Mouse (Mus musculus) embryonic facial prominence, embryonic 13.5 days (tissue): Measurements from ENCODE around the gene Fgd3. TPM values are rescaled to one million over a fixed set of nuclear protein-coding genes. Genes with fewer than 3 reads are reported as not detected.

Source experiments
- ATAC-seq: fragments of 200-750 bp; cut with Nextera tagmentation; 2 replicates; pipeline ENCODE4 v1.8.0; 2017; ENCODE audit warnings: low read depth; ENCODE audit not compliant: insufficient number of reproducible peaks, insufficient read depth, low FRiP score, low TSS enrichment
- H3K27ac ChIP-seq: fragments of 300-500 bp; sonication (generic); 2 replicates; pipeline ENCODE4 v1.5.1; 2015; ENCODE audit warnings: moderate library complexity, mild to moderate bottlenecking, inconsistent platforms
- H3K27me3 ChIP-seq: fragments of 300-500 bp; sonication (generic); 2 replicates; pipeline ENCODE4 v1.6.1; 2015; ENCODE audit warnings: mild to moderate bottlenecking, inconsistent platforms
- H3K36me3 ChIP-seq: fragments of 300-500 bp; sonication (generic); 2 replicates; pipeline ENCODE4 v1.6.1; 2015; ENCODE audit warnings: mild to moderate bottlenecking, inconsistent platforms
- H3K4me1 ChIP-seq: fragments of 300-500 bp; sonication (generic); 2 replicates; pipeline ENCODE4 v1.6.1; 2015; ENCODE audit warnings: inconsistent platforms
- H3K4me2 ChIP-seq: fragments of 300-500 bp; sonication (generic); 2 replicates; pipeline ENCODE4 v1.6.1; 2015; ENCODE audit warnings: moderate library complexity, mild to moderate bottlenecking, inconsistent platforms
- H3K4me3 ChIP-seq: fragments of 300-500 bp; sonication (generic); 2 replicates; pipeline ENCODE4 v1.5.1; 2015; ENCODE audit warnings: mild to moderate bottlenecking, inconsistent platforms
- H3K9ac ChIP-seq: fragments of 300-500 bp; sonication (generic); 2 replicates; pipeline ENCODE4 v1.6.1; 2015; ENCODE audit warnings: mild to moderate bottlenecking, inconsistent platforms
- H3K9me3 ChIP-seq: fragments of 300-500 bp; sonication (generic); 2 replicates; pipeline ENCODE4 v1.6.1; 2016; ENCODE audit warnings: inconsistent platforms
- WGBS: fragments of 180-500 bp; shearing (Covaris S2); methylation state at CpG from one replicate; pipeline ENCODE4 v1.1.7; 2015; ENCODE audit warnings: mixed read lengths; 5-methylcytosine and 5-hydroxymethylcytosine counted together
- polyA plus RNA-seq: library from polyadenylated mRNA; unstranded; fragments of >200 nt; fragmentation: Nextera tagmentation; extraction: Ambion mirVana; gene quantifications from 2 replicates; pipeline ENCODE4 v1.2.1, GENCODE M21; 2015

Fgd3 gene
- polyA plus RNA-seq, 1 experiment from 2014 or later, result 1.00 TPM

DNA sequence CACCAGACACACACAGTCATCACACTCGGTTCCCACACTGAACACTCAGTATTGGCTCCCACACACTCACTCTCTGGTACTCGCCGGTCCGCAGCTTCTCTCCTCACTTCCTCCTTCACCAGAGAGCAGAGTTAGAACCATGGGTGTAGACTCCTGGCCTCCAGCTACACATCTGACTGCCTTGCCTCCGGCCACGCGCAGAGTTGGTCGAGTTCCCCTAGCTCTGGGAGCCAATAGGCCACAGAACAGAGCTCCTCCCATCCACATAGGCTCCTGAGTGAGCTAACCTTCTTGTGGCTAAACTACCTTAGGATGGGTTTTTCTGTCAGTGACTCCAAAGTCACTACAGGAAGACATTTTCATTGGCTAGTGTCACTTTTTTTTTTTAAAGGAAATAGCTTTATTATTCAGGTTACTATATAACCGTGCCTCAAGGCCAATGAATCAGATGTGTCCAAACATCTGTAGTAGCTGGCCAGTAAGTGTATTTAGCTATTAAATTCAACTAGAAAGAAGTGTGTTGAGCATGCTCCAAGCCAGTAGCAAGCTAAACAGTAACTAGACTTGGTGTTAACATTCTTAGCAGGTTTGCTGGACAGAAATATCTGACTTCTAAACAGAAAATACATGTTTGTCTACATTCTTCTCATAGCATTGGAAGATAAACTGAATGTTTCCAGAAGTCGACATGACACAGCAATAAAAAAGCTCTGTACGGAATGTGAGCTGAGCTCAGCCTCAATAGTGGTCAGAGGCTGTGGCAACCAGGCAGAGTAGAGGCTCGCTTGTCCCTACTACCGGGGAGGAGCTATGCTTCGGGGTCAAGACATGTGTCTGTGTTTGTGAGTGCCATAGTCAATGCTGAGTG is 21.4 kb downstream of the Fgd3 start:
- 77% methylated on average over 14 of the region's 14 CpGs for WGBS
- Histone ChIP-seq H3K4me2 (no peak overlapping the region), H3K27me3 (no peaks in the 10 kb centered on the region), H3K36me3 (no peaks in the 10 kb centered on the region), H3K9me3 (no peaks in the 10 kb centered on the region), H3K4me3 (no peak overlapping the region), H3K27ac (no peak overlapping the region), H3K9ac (no peak overlapping the region), H3K4me1 (no peaks in the 10 kb centered on the region)
- ATAC-seq, result no peak

GRCm38 (mm10) chr13:49296270-49296669 is 23.8 kb downstream of the Fgd3 start:
- Histone ChIP-seq H3K4me1 (no peaks in the 10 kb centered on the region), H3K27ac (no peak overlapping the region), H3K36me3 (no peaks in the 10 kb centered on the region), H3K27me3 (no peaks in the 10 kb centered on the region), H3K9ac (no peak overlapping the region), H3K9me3 (no peaks in the 10 kb centered on the region), H3K4me3 (no peak overlapping the region), H3K4me2 (no peak overlapping the region)
- WGBS, result 84% methylated on average over 7 of the region's 7 CpGs
- no peak for ATAC-seq

GRCm38 (mm10) chr13:49294108-49294507 is 26.0 kb downstream of the Fgd3 start:
- Histone ChIP-seq H3K9ac (no peak overlapping the region), H3K27me3 (no peaks in the 10 kb centered on the region), H3K36me3 (no peaks in the 10 kb centered on the region), H3K4me3 (no peak overlapping the region), H3K4me2 (no peak overlapping the region), H3K27ac (no peak overlapping the region), H3K4me1 (no peaks in the 10 kb centered on the region), H3K9me3 (no peaks in the 10 kb centered on the region)
- ATAC-seq, result no peak
- 71% methylated on average over 9 of the region's 9 CpGs for WGBS

DNA sequence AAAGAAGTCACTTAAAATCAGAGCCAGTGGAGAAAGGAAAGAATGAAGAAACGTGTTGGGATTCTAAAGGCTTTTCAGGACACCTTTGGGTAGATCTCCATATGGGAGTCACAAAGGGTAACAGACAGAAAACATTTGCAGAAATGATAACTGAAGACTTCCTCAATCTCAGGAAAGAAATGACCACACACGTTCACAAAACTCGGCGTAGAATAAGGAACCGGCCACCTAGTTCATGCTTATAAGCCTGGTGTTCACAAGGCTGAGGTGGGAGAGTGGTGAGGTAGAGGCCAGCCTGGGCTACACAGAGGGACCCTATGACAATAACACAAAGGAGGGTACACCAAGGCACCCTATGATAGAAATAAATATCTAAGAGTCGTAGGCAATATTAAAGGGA is 28.2 kb downstream of the Fgd3 start:
- Histone ChIP-seq H3K9ac (no peak overlapping the region), H3K27ac (no peak overlapping the region), H3K4me1 (no peaks in the 10 kb centered on the region), H3K9me3 (no peaks in the 10 kb centered on the region), H3K27me3 (no peaks in the 10 kb centered on the region), H3K36me3 (no peaks in the 10 kb centered on the region), H3K4me2 (no peak overlapping the region), H3K4me3 (no peak overlapping the region)
- ATAC-seq, result no peak
- WGBS, result 91% methylated on average over 6 of the region's 6 CpGs

DNA sequence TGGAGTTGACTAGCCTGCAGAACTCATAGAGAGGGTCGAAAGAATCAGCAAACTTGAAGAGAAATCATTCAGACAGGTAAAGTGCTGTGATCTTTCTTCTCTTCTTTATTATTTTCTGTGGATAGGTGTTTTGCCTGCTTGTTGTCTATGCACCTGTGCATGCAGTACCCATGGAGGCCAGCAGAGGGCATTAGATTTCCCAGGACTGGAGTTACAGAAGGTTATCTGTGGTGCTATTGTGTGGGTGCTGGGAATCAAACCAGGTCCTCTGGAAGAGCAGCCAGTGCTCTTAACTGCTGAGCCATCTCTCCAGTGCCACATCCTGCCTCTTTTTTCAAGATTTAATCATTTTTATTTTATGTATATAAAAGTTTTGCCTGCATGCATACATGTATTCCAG is 28.7 kb downstream of the Fgd3 start:
- no peak overlapping the region for H3K27ac ChIP-seq
- ATAC-seq, result no peak
- H3K4me1 ChIP-seq, result no peaks in the 10 kb centered on the region
- no peak overlapping the region for H3K9ac ChIP-seq
- H3K4me2 ChIP-seq, result no peak overlapping the region
- H3K27me3 ChIP-seq, result no peaks in the 10 kb centered on the region
- H3K9me3 ChIP-seq, result no peaks in the 10 kb centered on the region
- H3K4me3 ChIP-seq, result no peak overlapping the region
- no peaks in the 10 kb centered on the region for H3K36me3 ChIP-seq
- WGBS, result 49% methylated on average over 1 of the region's 1 CpGs

GRCm38 (mm10) chr13:49287224-49287623 is 32.9 kb downstream of the Fgd3 start:
- H3K36me3 ChIP-seq, result 0 out of 2 replicates have a peak, but pooled peaks cover 3% of the 10 kb centered on the region
- no peaks in the 10 kb centered on the region for H3K9me3 ChIP-seq
- H3K4me2 ChIP-seq, result no peak overlapping the region
- no peak for ATAC-seq
- no peak overlapping the region for H3K9ac ChIP-seq
- H3K27me3 ChIP-seq, result no peaks in the 10 kb centered on the region
- H3K4me3 ChIP-seq, result no peak overlapping the region
- H3K27ac ChIP-seq, result no peak overlapping the region
- 88% methylated on average over 6 of the region's 6 CpGs for WGBS
- H3K4me1 ChIP-seq, result no peaks in the 10 kb centered on the region

- Histone ChIP-seq H3K27ac (no peak overlapping the region), H3K9ac (no peak overlapping the region), H3K4me3 (no peak overlapping the region), H3K27me3 (no peaks in the 10 kb centered on the region), H3K4me2 (no peak overlapping the region), H3K4me1 (no peaks in the 10 kb centered on the region), H3K9me3 (no peaks in the 10 kb centered on the region), H3K36me3 (0 out of 2 replicates have a peak, but pooled peaks cover 3% of the 10 kb centered on the region)
- no peak for ATAC-seq
- 63% methylated on average over 3 of the region's 3 CpGs for WGBS
Measured at GRCm38 (mm10) chr13:49286750-49287149, 33.4 kb downstream of the Fgd3 start.

GRCm38 (mm10) chr13:49283686-49284085 is 36.4 kb downstream of the Fgd3 start:
- Histone ChIP-seq H3K4me3 (no peak overlapping the region), H3K4me2 (no peak overlapping the region), H3K4me1 (no peaks in the 10 kb centered on the region), H3K9ac (no peak overlapping the region), H3K36me3 (peaks cover 16% of the 10 kb centered on the region; the same call in 1 of the 2 replicates), H3K27me3 (no peaks in the 10 kb centered on the region), H3K27ac (no peak overlapping the region), H3K9me3 (no peaks in the 10 kb centered on the region)
- ATAC-seq, result no peak
- WGBS, result 65% methylated on average over 9 of the region's 9 CpGs

DNA sequence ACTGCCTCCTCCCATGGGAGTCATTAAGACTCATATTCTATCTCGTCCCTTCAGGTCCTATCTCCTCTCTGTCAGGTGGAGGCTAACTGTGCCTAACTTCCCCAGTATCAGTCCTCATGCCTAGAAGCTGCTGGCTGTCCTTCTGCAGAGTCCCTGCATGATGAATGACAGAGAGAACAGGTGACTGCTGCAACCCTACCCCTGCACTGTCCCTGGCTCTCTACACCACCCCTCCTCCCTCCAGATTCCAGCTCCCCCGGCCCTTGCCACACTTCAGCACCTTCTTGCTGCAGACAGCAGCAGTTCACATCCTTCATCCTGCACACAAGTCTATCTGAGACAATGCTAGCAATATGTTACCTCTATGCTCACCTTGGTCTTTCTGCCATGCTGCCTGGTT is 37.9 kb downstream of the Fgd3 start:
- Histone ChIP-seq H3K36me3 (peaks cover 16% of the 10 kb centered on the region; the same call in 1 of the 2 replicates), H3K4me3 (no peak overlapping the region), H3K4me2 (no peak overlapping the region), H3K9me3 (no peaks in the 10 kb centered on the region), H3K27ac (no peak overlapping the region), H3K9ac (no peak overlapping the region), H3K27me3 (no peaks in the 10 kb centered on the region), H3K4me1 (no peaks in the 10 kb centered on the region)
- ATAC-seq, result no peak
- 54% methylated on average over 2 of the region's 2 CpGs for WGBS

DNA sequence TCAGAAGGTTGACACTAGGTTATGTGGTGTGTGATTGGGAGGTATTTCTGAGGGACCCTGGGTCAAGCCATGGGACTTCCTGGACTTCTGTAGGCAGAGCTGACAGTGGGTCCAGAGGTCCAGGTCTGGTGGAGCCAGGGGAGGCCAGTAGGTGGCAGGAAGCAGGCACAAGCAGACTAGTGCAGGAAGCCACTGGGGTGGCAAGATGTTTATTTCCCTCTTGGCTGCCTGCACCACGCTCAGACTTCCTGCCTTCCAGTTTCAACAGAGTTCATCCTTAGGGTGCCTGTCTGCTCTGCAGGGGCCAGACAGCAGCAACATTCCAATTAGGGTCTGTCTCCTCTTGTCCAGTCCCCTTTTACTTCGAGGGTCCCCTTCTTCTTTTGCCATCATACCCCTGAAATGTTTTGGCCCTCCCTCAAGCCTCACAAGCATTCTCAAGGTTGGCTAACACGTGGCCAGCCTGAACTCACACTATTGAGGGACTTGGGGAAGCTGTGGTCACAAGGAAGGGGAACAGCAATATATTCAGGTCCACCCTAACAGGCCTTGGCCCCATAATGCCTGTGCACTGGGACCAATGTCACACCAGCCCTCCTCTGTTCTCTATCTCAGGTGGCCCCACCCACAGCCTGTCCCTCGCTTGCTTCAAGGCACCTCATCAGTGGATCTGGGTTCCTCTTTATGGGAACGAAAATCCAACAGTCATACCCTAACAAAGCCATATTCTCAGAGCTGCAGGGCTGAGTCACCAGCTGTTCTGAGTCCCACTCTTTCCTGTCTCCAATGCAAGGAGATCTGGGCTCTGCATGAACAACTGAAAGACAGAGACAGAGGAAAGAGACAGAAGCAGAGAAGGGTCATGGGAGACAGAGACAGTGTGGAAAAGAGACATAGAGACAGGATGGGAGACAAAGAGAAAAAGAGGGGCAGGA is 48.0 kb downstream of the Fgd3 start:
- Histone ChIP-seq H3K4me2 (no peak overlapping the region), H3K27me3 (no peaks in the 10 kb centered on the region), H3K9me3 (no peaks in the 10 kb centered on the region), H3K27ac (no peak overlapping the region), H3K4me1 (no peaks in the 10 kb centered on the region), H3K36me3 (no peaks in the 10 kb centered on the region), H3K4me3 (no peak overlapping the region), H3K9ac (no peak overlapping the region)
- ATAC-seq, result no peak
- 61% methylated on average over 5 of the region's 5 CpGs for WGBS

- H3K27ac ChIP-seq, result no peak overlapping the region
- no peak for ATAC-seq
- no peak overlapping the region for H3K4me2 ChIP-seq
- H3K27me3 ChIP-seq, result no peaks in the 10 kb centered on the region
- no peaks in the 10 kb centered on the region for H3K9me3 ChIP-seq
- no peaks in the 10 kb centered on the region for H3K36me3 ChIP-seq
- H3K4me1 ChIP-seq, result no peaks in the 10 kb centered on the region
- H3K9ac ChIP-seq, result no peak overlapping the region
- no peak overlapping the region for H3K4me3 ChIP-seq
- WGBS, result 84% methylated on average over 8 of the region's 8 CpGs
Measured at GRCm38 (mm10) chr13:49270500-49270899, 49.6 kb downstream of the Fgd3 start.
